Mouse (Mus musculus) forebrain, postnatal 0 days (tissue): ENCODE data around the gene Pecam1. TPM values are rescaled to one million over a fixed set of nuclear protein-coding genes. Genes with fewer than 3 reads are reported as not detected.
A peak's percentile ranks its signal among the peaks of the same experiment; 100 is the strongest.

Experiments
- ATAC-seq: fragments of 200-750 bp; cut with Nextera tagmentation; 2 replicates; pipeline ENCODE4 v1.8.0; 2017; ENCODE audit warnings: mild to moderate bottlenecking, moderate library complexity
- DNase-seq: peaks from one replicate; pipeline ENCODE4 v3.0.0-alpha.2; 2015
- H3K27ac ChIP-seq: fragments of 300-500 bp; sonication (generic); 2 replicates; pipeline ENCODE4 v1.5.1; 2014; ENCODE audit warnings: low read depth, mild to moderate bottlenecking, antibody characterized with exemption, low read length, moderate library complexity, mixed read lengths
- H3K27me3 ChIP-seq: fragments of 300-500 bp; sonication (generic); 2 replicates; pipeline ENCODE4 v1.6.1; 2014; ENCODE audit warnings: mild to moderate bottlenecking, low read length, mixed read lengths; ENCODE audit not compliant: insufficient read depth
- H3K36me3 ChIP-seq: fragments of 300-500 bp; sonication (generic); 2 replicates; pipeline ENCODE4 v1.6.1; 2014; ENCODE audit warnings: mild to moderate bottlenecking, moderate library complexity; ENCODE audit not compliant: insufficient read depth
- H3K4me1 ChIP-seq: fragments of 300-500 bp; sonication (generic); 2 replicates; pipeline ENCODE4 v1.6.1; 2014; ENCODE audit warnings: antibody characterized with exemption; ENCODE audit not compliant: insufficient read depth
- H3K4me2 ChIP-seq: fragments of 300-500 bp; sonication (generic); 2 replicates; pipeline ENCODE4 v1.6.1; 2014; ENCODE audit warnings: low read depth, mild to moderate bottlenecking, moderate library complexity
- H3K4me3 ChIP-seq: fragments of 300-500 bp; sonication (generic); 2 replicates; pipeline ENCODE4 v1.5.1; 2014; ENCODE audit warnings: low read depth, low read length, mixed read lengths
- H3K9ac ChIP-seq: fragments of 300-500 bp; sonication (generic); 2 replicates; pipeline ENCODE4 v1.6.1; 2014; ENCODE audit warnings: mild to moderate bottlenecking
- H3K9me3 ChIP-seq: fragments of 300-500 bp; sonication (generic); 2 replicates; pipeline ENCODE4 v1.6.1; 2016; ENCODE audit warnings: low read length
- CTCF ChIP-seq: sonication (generic); IDR thresholded peaks from 2 replicates; pipeline ENCODE4 v1.5.1; 2016; ENCODE audit warnings: antibody characterized with exemption, control low read depth, low read depth
- WGBS: fragments of 180-500 bp; shearing (Covaris S2); extraction: QIAGEN DNeasy Blood & Tissue Kit; methylation state at CpG from one replicate; pipeline ENCODE4 v1.1.7; 2014; 5-methylcytosine and 5-hydroxymethylcytosine counted together
- polyA plus RNA-seq: library from polyadenylated mRNA; unstranded; fragments of >200 nt; fragmentation: Nextera tagmentation; extraction: Ambion mirVana; gene quantifications from 2 replicates; pipeline ENCODE4 v1.2.1, GENCODE M21; 2015
- total RNA-seq: library from RNA; depleted of rRNA; stranded (reverse); fragments of >200 nt; gene quantifications from 2 replicates; pipeline ENCODE4 v1.2.3, GENCODE M21; 2014

Pecam1 gene
- total and polyA plus RNA-seq, 2 experiments from 2014 or later, result 10.6 to 22.4 TPM

GRCm38 (mm10) chr11:106679874-106680273 is 70.6 kb downstream of the Pecam1 start:
- Histone ChIP-seq H3K27me3 (no peaks in the 10 kb centered on the region), H3K4me2 (no peak overlapping the region), H3K9ac (no peak overlapping the region), H3K27ac (no peak overlapping the region), H3K4me3 (no peak overlapping the region), H3K4me1 (peaks cover 7% of the 10 kb centered on the region; the same call in 1 of the 2 replicates), H3K9me3 (no peaks in the 10 kb centered on the region), H3K36me3 (no peaks in the 10 kb centered on the region)
- ATAC-seq (no peak), DNase-seq (no peak)
- WGBS, result 37% methylated on average over 6 of the region's 6 CpGs
- TF ChIP-seq CTCF, result peak; percentile 53

- peak; percentile 77 for DNase-seq
- Histone ChIP-seq H3K9me3 (no peaks in the 10 kb centered on the region), H3K4me3 (no peak overlapping the region), H3K4me2 (no peak overlapping the region), H3K27ac (no peak overlapping the region), H3K36me3 (no peaks in the 10 kb centered on the region), H3K9ac (no peak overlapping the region), H3K4me1 (peaks cover 18% of the 10 kb centered on the region), H3K27me3 (no peaks in the 10 kb centered on the region)
- peak; percentile 56 for ATAC-seq
- TF ChIP-seq CTCF, result no peak
- 54% methylated on average over 10 of the region's 10 CpGs for WGBS
Measured at GRCm38 (mm10) chr11:106677910-106678591, 72.4 kb downstream of the Pecam1 start.

- no peak for TF ChIP-seq CTCF
- Histone ChIP-seq H3K4me2 (no peak overlapping the region), H3K4me1 (peaks cover 18% of the 10 kb centered on the region), H3K27ac (no peak overlapping the region), H3K9ac (no peak overlapping the region), H3K4me3 (no peak overlapping the region), H3K27me3 (no peaks in the 10 kb centered on the region), H3K9me3 (no peaks in the 10 kb centered on the region), H3K36me3 (no peaks in the 10 kb centered on the region)
- no peak for DNase-seq
- 75% methylated on average over 4 of the region's 4 CpGs for WGBS
- no peak for ATAC-seq
Measured at GRCm38 (mm10) chr11:106677331-106677730, 73.1 kb downstream of the Pecam1 start.

GRCm38 (mm10) chr11:106675875-106676274 is 74.6 kb downstream of the Pecam1 start:
- Histone ChIP-seq H3K9ac (no peak overlapping the region), H3K36me3 (no peaks in the 10 kb centered on the region), H3K4me1 (peaks cover 18% of the 10 kb centered on the region), H3K4me2 (no peak overlapping the region), H3K27me3 (no peaks in the 10 kb centered on the region), H3K9me3 (no peaks in the 10 kb centered on the region), H3K4me3 (no peak overlapping the region), H3K27ac (no peak overlapping the region)
- WGBS, result 89% methylated on average over 5 of the region's 5 CpGs
- TF ChIP-seq CTCF, result no peak
- no peak for DNase-seq
- ATAC-seq, result no peak

GRCm38 (mm10) chr11:106675201-106675726 is 75.2 kb downstream of the Pecam1 start:
- no peaks in the 10 kb centered on the region for H3K36me3 ChIP-seq
- no peak overlapping the region for H3K4me2 ChIP-seq
- no peaks in the 10 kb centered on the region for H3K9me3 ChIP-seq
- H3K27me3 ChIP-seq, result no peaks in the 10 kb centered on the region
- no peak for DNase-seq
- no peak overlapping the region for H3K9ac ChIP-seq
- no peak; the same call in 1 of the 2 replicates for ATAC-seq
- H3K4me3 ChIP-seq, result no peak overlapping the region
- TF ChIP-seq CTCF, result no peak
- peaks cover 18% of the 10 kb centered on the region for H3K4me1 ChIP-seq
- WGBS, result 66% methylated on average over 10 of the region's 10 CpGs
- H3K27ac ChIP-seq, result peak overlapping the region; percentile 84

GRCm38 (mm10) chr11:106674612-106675153 is 75.7 kb downstream of the Pecam1 start:
- H3K27me3 ChIP-seq, result no peaks in the 10 kb centered on the region
- no peak overlapping the region for H3K4me3 ChIP-seq
- H3K27ac ChIP-seq, result peak overlapping the region; percentile 84
- whole genome bisulfite sequencing, result under 1% methylated on average over 9 of the region's 9 CpGs
- no peak overlapping the region for H3K9ac ChIP-seq
- DNase-seq (peak; percentile 73), ATAC-seq (peak; percentile 90)
- peaks cover 18% of the 10 kb centered on the region for H3K4me1 ChIP-seq
- no peaks in the 10 kb centered on the region for H3K9me3 ChIP-seq
- peak overlapping the region; percentile 28 for H3K4me2 ChIP-seq
- no peak for TF ChIP-seq CTCF
- no peaks in the 10 kb centered on the region for H3K36me3 ChIP-seq
